Mouse (Mus musculus) spleen, adult 2 months (tissue): ENCODE data around the gene Slc25a3. TPM values are rescaled to one million over a fixed set of nuclear protein-coding genes. Genes with fewer than 3 reads are reported as not detected.
A peak's percentile ranks its signal among the peaks of the same experiment; 100 is the strongest.

ENCODE experiments used
- DNase-seq, 2 experiments: peaks; one replicate each; pipeline versions ENCODE4 v3.0.0 to v3.0.0-alpha.2; 2012 to 2021; ENCODE audit warnings: low spot score in 2 of 2, low read depth in 1 of 2
- H3K27ac ChIP-seq: fragments of 200-500 bp; 2 replicates; pipeline ENCODE4 v1.5.1; 2012; ENCODE audit warnings: low read length, inconsistent platforms; ENCODE audit not compliant: insufficient read depth
- H3K27me3 ChIP-seq: fragments of 200-500 bp; 2 replicates; pipeline ENCODE4 v1.6.1; 2012; ENCODE audit warnings: mild to moderate bottlenecking, moderate library complexity, low read length, inconsistent platforms; ENCODE audit not compliant: control insufficient read depth, insufficient read depth
- H3K36me3 ChIP-seq: fragments of 200-500 bp; 2 replicates; pipeline ENCODE4 v1.6.1; 2012; ENCODE audit warnings: mild to moderate bottlenecking, low read length, inconsistent platforms; ENCODE audit not compliant: control insufficient read depth, insufficient read depth
- H3K4me1 ChIP-seq: fragments of 200-500 bp; 2 replicates; pipeline ENCODE4 v1.6.1; 2011; ENCODE audit warnings: inconsistent platforms; ENCODE audit not compliant: control insufficient read depth, insufficient read depth, insufficient read length
- H3K4me3 ChIP-seq: fragments of 200-500 bp; 2 replicates; pipeline ENCODE4 v1.5.1; 2011; ENCODE audit warnings: mild to moderate bottlenecking, inconsistent platforms; ENCODE audit not compliant: insufficient read depth, insufficient read length; ENCODE audit errors: extremely low read depth
- CTCF ChIP-seq: fragments of 200-500 bp; IDR thresholded peaks from 2 replicates; pipeline ENCODE4 v1.5.1; 2011; ENCODE audit warnings: mild to moderate bottlenecking, inconsistent platforms; ENCODE audit not compliant: insufficient read depth, insufficient read length, insufficient replicate concordance; ENCODE audit errors: extremely low read depth
- POLR2A ChIP-seq: fragments of 200-500 bp; IDR thresholded peaks from 2 replicates; pipeline ENCODE4 v1.6.1; 2011; ENCODE audit warnings: low read depth, low read length, inconsistent platforms
- WGBS: fragments of 180-500 bp; shearing (Covaris S2); methylation state at CpG from one replicate; pipeline ENCODE4 v1.1.7; 2018; 5-methylcytosine and 5-hydroxymethylcytosine counted together
- polyA plus RNA-seq: library from polyadenylated mRNA; depleted of rRNA; stranded (reverse); fragments of >200 nt; gene quantifications from 2 replicates; pipeline ENCODE4 v1.2.3, GENCODE M21; 2012

Slc25a3 gene
- polyA plus RNA-seq, 1 experiment: 173 TPM

DNA sequence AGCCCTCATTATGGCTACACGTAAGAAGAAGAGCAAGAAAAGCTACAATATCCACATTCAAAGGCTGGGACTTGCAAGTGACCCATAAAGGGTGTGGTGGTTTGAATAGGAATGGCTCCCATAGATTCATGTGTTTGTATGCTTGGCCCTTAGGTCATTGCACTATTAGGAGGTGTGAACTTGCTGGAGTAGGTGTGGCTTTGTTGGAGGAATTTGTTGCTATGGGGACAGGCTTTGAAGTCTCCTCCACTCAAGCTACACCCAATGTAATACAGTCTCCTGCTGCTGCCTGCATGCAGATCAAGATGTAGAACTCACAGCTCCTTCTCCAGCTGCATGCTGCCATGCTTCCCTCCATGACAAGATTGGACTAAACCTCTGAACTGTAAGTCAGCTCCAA lies 7.7 kb upstream of the Slc25a3 start:
- Histone ChIP-seq H3K4me3 (no peak overlapping the region), H3K4me1 (no peaks in the 10 kb centered on the region), H3K27ac (no peak overlapping the region), H3K27me3 (no peaks in the 10 kb centered on the region), H3K36me3 (no peaks in the 10 kb centered on the region)
- no peak for DNase-seq
- no peak for TF ChIP-seq CTCF
- TF ChIP-seq POLR2A: no peak
- WGBS: 97% methylated on average over 1 of the region's 1 CpGs

DNA sequence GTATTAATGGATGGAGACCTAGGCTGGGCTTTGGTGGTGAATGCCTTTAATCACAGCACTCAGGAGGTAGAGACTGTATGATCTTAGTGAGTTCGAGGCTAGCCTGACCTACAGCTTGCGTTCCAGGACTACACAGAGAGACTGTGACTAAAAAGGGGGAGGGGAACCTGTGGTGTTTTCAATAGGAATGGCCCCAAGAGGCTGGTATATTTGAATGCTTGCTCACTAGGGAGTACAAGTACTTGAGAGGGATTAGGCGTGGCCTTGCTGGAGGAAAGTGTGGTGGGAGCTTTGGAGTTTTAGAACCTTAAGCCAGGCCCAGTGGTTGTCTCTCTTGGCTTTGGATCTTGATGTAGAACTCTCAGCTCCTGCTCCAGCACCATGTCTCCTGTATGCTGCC lies 6.9 kb upstream of the Slc25a3 start:
- no peak overlapping the region for H3K27ac ChIP-seq
- no peaks in the 10 kb centered on the region for H3K4me1 ChIP-seq
- no peak overlapping the region for H3K4me3 ChIP-seq
- DNase-seq: no peak
- H3K36me3 ChIP-seq: no peaks in the 10 kb centered on the region
- no peak for TF ChIP-seq POLR2A
- TF ChIP-seq CTCF: no peak
- WGBS: 94% methylated on average over 3 of the region's 3 CpGs
- no peaks in the 10 kb centered on the region for H3K27me3 ChIP-seq

DNA sequence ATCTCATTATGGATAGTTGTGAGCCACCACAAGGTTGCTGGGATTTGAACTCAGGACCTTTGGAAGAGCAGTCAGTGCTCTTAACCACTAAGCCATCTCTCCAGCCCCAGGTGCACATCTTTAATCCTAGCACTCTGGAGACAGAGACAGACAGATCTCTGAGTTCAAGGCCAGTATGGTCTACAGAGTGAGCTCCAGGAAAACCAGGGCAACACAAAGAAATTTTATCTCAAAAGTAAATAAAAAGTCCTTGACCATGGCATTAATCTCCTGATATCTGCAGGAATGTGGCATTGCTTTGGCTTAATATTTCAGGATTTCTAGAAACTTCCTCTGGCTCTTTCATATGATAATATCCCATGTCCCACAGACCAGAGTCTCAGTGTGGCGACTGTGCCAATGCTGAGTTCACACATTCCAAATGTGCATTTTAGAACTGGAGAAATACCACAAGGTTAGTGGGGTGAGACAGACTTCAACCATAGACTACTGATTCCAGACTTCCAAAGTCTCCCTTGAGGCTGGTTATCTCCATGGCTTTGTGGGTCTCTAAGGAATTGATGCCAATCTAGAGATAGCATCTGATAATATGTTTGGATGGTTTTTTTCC lies 4.8 kb upstream of the Slc25a3 start:
- no peak for TF ChIP-seq POLR2A
- TF ChIP-seq CTCF: no peak
- Histone ChIP-seq H3K27me3 (no peaks in the 10 kb centered on the region), H3K4me1 (no peaks in the 10 kb centered on the region; the same call in 1 of the 2 replicates), H3K4me3 (no peak overlapping the region), H3K36me3 (no peaks in the 10 kb centered on the region), H3K27ac (no peak overlapping the region)
- DNase-seq: no peak
- WGBS: 92% methylated on average over 1 of the region's 1 CpGs

DNA sequence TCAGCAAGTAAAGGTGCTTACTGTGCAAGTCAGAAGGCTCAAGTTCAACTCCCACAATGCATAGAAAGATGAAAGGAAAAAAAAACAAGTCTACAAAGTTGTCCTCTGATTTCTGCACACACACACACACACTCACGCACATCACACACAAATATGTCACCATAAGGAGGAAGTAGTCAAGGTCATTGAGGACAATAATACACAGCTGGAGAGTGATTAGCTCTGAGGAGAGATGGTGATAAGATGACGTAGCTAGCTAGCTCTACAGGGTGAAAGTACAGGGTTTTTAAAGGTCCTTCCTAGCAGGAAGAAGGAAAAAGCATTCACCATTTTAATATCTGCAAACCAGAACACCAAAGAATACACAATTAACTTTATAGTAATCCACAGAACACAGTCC lies 3.5 kb upstream of the Slc25a3 start:
- no peak for DNase-seq
- WGBS: 69% methylated on average over 2 of the region's 2 CpGs
- no peak for TF ChIP-seq POLR2A
- no peak for TF ChIP-seq CTCF
- H3K27me3 ChIP-seq: no peaks in the 10 kb centered on the region
- H3K36me3 ChIP-seq: no peaks in the 10 kb centered on the region
- no peak overlapping the region for H3K27ac ChIP-seq
- no peaks in the 10 kb centered on the region; the same call in 1 of the 2 replicates for H3K4me1 ChIP-seq
- H3K4me3 ChIP-seq: no peak overlapping the region

DNA sequence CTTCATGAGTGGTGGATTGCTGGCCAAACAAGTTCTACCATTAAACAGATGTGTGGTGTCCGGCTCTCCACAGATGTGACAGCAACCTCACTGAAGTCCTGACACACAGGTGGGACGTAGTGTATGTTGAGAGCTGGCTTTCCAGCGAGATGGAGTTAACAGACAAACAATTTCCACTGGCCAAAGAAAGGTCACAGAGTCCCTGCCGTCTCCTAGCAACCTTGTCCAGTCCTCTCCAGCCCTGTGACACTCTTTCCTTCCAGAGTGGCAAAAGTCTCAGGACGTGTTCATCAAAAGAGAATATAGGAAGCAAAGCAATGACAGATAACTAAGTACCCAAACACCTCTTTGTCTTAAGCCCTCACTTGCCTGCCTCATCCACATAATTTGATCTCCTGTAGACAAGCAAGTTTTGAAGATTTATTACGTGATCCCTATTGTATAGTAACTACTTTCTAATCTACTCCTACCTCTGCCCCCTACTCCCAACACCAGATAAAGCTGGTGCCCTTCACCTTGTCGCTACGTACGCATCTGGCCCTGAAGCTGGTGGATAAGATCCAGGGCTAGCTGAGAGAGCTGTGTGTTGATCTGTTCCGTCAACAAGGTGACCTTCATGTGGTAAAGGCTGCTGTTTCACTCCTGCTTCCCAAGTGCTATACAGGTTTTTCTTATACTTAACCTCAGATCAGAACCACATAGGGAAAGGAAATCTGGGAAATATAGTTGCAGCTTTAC lies 2.9 kb upstream of the Slc25a3 start:
- H3K4me3 ChIP-seq: no peak overlapping the region
- H3K36me3 ChIP-seq: peaks cover 3% of the 10 kb centered on the region; the same call in 1 of the 2 replicates
- no peak for TF ChIP-seq CTCF
- TF ChIP-seq POLR2A: no peak
- WGBS: 88% methylated on average over 10 of the region's 10 CpGs
- no peaks in the 10 kb centered on the region; the same call in 1 of the 2 replicates for H3K4me1 ChIP-seq
- H3K27ac ChIP-seq: no peak overlapping the region
- DNase-seq: no peak
- H3K27me3 ChIP-seq: no peaks in the 10 kb centered on the region

DNA sequence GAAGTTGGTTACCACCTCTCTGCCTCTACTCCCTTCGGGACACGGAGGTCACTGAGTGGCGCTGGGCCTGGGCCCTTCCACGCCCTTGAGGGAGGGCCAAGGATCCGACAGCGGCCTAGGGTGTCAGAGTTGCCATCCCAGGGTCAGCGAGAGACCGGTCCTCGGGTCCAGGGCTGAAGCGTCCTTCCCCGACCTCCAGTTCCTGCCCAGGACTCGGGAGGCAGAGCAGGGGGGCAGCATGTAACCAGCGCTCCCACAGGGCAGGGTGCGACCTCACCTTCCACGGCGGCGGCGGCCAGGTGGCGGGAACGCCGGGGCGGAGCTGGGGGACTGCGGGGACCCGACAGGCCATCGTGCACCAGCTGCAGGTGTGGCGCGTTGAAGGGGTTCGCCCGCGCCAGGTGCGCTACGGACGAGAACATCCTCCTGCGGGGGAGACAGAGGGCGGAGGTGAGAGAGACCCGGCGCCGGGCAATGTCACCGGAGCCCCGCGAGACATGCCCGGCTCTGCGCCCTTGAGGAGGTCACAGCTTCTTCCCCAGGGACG lies 505 bp downstream of the Slc25a3 start:
- DNase-seq: peak in 1 of 2 experiments; percentile 39
- TF ChIP-seq POLR2A (no peak), CTCF (no peak)
- peak overlapping the region; percentile 99 for H3K27ac ChIP-seq
- H3K27me3 ChIP-seq: no peaks in the 10 kb centered on the region
- peaks cover 21% of the 10 kb centered on the region for H3K36me3 ChIP-seq
- no peaks in the 10 kb centered on the region; the same call in 1 of the 2 replicates for H3K4me1 ChIP-seq
- WGBS: under 1% methylated on average over 43 of the region's 44 CpGs
- H3K4me3 ChIP-seq: peak overlapping the region; percentile 97

DNA sequence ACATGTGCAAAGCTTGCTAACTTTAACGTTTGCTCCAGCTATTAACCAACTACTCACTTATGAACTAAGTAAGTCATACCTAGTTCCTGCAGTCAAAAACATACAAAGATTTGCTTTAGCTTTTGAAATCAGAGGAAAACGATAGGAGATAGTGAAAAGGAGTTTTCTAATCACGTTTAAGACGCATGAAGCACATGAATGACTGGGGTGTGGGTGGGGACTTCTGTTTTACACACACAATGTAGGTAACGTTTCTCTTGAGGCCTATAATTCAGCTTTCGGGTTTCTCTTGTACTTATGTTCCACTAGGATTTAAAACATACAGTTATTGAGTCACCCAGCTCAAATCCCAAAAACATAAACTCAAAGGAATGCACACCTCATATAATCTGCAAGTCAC lies 1.2 kb downstream of the Slc25a3 start:
- peaks cover 26% of the 10 kb centered on the region for H3K36me3 ChIP-seq
- H3K27ac ChIP-seq: no peak overlapping the region
- no peaks in the 10 kb centered on the region; the same call in 1 of the 2 replicates for H3K4me1 ChIP-seq
- TF ChIP-seq CTCF: no peak
- TF ChIP-seq POLR2A: no peak
- H3K27me3 ChIP-seq: no peaks in the 10 kb centered on the region
- 9% methylated on average over 6 of the region's 6 CpGs for WGBS
- DNase-seq: no peak
- H3K4me3 ChIP-seq: peak overlapping the region; percentile 97
